Mouse (Mus musculus): Measurements from ENCODE around the gene Aasdh. TPM values are rescaled to one million over a fixed set of nuclear protein-coding genes. Genes with fewer than 3 reads are reported as not detected.
A peak's percentile ranks its signal among the peaks of the same experiment; 100 is the strongest.

Aasdh gene
- polyA plus RNA-seq, 1 experiment = 12.1 TPM

- TF ChIP-seq POLR2A (IDR thresholded peaks at IDR 0.05; ENCODE audit: control insufficient read depth, extremely low read depth, insufficient read depth, low read length, poor library complexity) = no peak
- no peak for TF ChIP-seq CTCF (IDR thresholded peaks at IDR 0.05; ENCODE audit: borderline replicate concordance, control insufficient read depth, extremely low read depth, insufficient read depth, low read length, poor library complexity)
- Histone ChIP-seq H3K27ac (ENCODE audit: control insufficient read depth, insufficient read depth, low read length) (no peak overlapping the region), H3K4me3 (ENCODE audit: control insufficient read depth, insufficient read depth, low read length) (no peak overlapping the region), H3K4me1 (replicated peaks; ENCODE audit: control insufficient read depth, insufficient read depth, low read length) (no peaks in the 10 kb centered on the region), H3K27me3 (ENCODE audit: control insufficient read depth, insufficient read depth, low read length) (no peaks in the 10 kb centered on the region), H3K36me3 (ENCODE audit: control insufficient read depth, insufficient read depth, low read length) (no peaks in the 10 kb centered on the region)
- WGBS = 62% methylated on average over 2 of the region's 2 CpGs
- no peak for DNase-seq
These were observed 12.7 kb downstream of the Aasdh start for GRCm38 (mm10) chr5:76892608-76893007.

GRCm38 (mm10) chr5:76887011-76887410 lies 18.3 kb downstream of the Aasdh start:
- Histone ChIP-seq H3K4me3 (ENCODE audit: control insufficient read depth, insufficient read depth, low read length) (no peak overlapping the region), H3K36me3 (ENCODE audit: control insufficient read depth, insufficient read depth, low read length) (no peaks in the 10 kb centered on the region), H3K27ac (ENCODE audit: control insufficient read depth, insufficient read depth, low read length) (no peak overlapping the region), H3K4me1 (replicated peaks; ENCODE audit: control insufficient read depth, insufficient read depth, low read length) (no peaks in the 10 kb centered on the region), H3K27me3 (ENCODE audit: control insufficient read depth, insufficient read depth, low read length) (no peaks in the 10 kb centered on the region)
- no peak for DNase-seq
- TF ChIP-seq CTCF (IDR thresholded peaks at IDR 0.05; ENCODE audit: borderline replicate concordance, control insufficient read depth, extremely low read depth, insufficient read depth, low read length, poor library complexity) (no peak), POLR2A (IDR thresholded peaks at IDR 0.05; ENCODE audit: control insufficient read depth, extremely low read depth, insufficient read depth, low read length, poor library complexity) (no peak)
- 100% methylated on average over 2 of the region's 2 CpGs for WGBS

GRCm38 (mm10) chr5:76884107-76884506 lies 21.2 kb downstream of the Aasdh start:
- no peak for DNase-seq
- TF ChIP-seq POLR2A (IDR thresholded peaks at IDR 0.05; ENCODE audit: control insufficient read depth, extremely low read depth, insufficient read depth, low read length, poor library complexity) (no peak), CTCF (IDR thresholded peaks at IDR 0.05; ENCODE audit: borderline replicate concordance, control insufficient read depth, extremely low read depth, insufficient read depth, low read length, poor library complexity) (no peak)
- 95% methylated on average over 1 of the region's 1 CpGs for WGBS
- no peak overlapping the region for H3K4me3 ChIP-seq (ENCODE audit: control insufficient read depth, insufficient read depth, low read length)
- H3K27me3 ChIP-seq (ENCODE audit: control insufficient read depth, insufficient read depth, low read length) = no peaks in the 10 kb centered on the region
- no peaks in the 10 kb centered on the region for H3K4me1 ChIP-seq (replicated peaks; ENCODE audit: control insufficient read depth, insufficient read depth, low read length)
- no peak overlapping the region for H3K27ac ChIP-seq (ENCODE audit: control insufficient read depth, insufficient read depth, low read length)
- no peaks in the 10 kb centered on the region for H3K36me3 ChIP-seq (ENCODE audit: control insufficient read depth, insufficient read depth, low read length)

- 97% methylated on average over 25 of the region's 25 CpGs for WGBS
- H3K36me3 ChIP-seq (ENCODE audit: control insufficient read depth, insufficient read depth, low read length) = peaks cover 3% of the 10 kb centered on the region; the same call in 1 of the 2 replicates
- TF ChIP-seq CTCF (IDR thresholded peaks at IDR 0.05; ENCODE audit: borderline replicate concordance, control insufficient read depth, extremely low read depth, insufficient read depth, low read length, poor library complexity) = no peak
- TF ChIP-seq POLR2A (IDR thresholded peaks at IDR 0.05; ENCODE audit: control insufficient read depth, extremely low read depth, insufficient read depth, low read length, poor library complexity) = no peak
- no peaks in the 10 kb centered on the region for H3K27me3 ChIP-seq (ENCODE audit: control insufficient read depth, insufficient read depth, low read length)
- no peaks in the 10 kb centered on the region for H3K4me1 ChIP-seq (replicated peaks; ENCODE audit: control insufficient read depth, insufficient read depth, low read length)
- no peak overlapping the region for H3K27ac ChIP-seq (ENCODE audit: control insufficient read depth, insufficient read depth, low read length)
- DNase-seq = no peak
- H3K4me3 ChIP-seq (ENCODE audit: control insufficient read depth, insufficient read depth, low read length) = no peak overlapping the region
These were observed 29.1 kb downstream of the Aasdh start for GRCm38 (mm10) chr5:76876106-76876758.

- 42% methylated on average over 6 of the region's 6 CpGs for WGBS
- H3K36me3 ChIP-seq (ENCODE audit: control insufficient read depth, insufficient read depth, low read length) = no peaks in the 10 kb centered on the region
These were observed 35.8 kb downstream of the Aasdh start for GRCm38 (mm10) chr5:76869553-76869952.

GRCm38 (mm10) chr5:76868693-76869286 lies 36.5 kb downstream of the Aasdh start:
- TF ChIP-seq POLR2A (IDR thresholded peaks at IDR 0.05; ENCODE audit: control insufficient read depth, extremely low read depth, insufficient read depth, low read length, poor library complexity) (no peak), CTCF (IDR thresholded peaks at IDR 0.05; ENCODE audit: borderline replicate concordance, control insufficient read depth, extremely low read depth, insufficient read depth, low read length, poor library complexity) (no peak)
- 36% methylated on average over 16 of the region's 16 CpGs for WGBS
- Histone ChIP-seq H3K4me1 (replicated peaks; ENCODE audit: control insufficient read depth, insufficient read depth, low read length) (no peaks in the 10 kb centered on the region; the same call in 1 of the 2 replicates), H3K4me3 (ENCODE audit: control insufficient read depth, insufficient read depth, low read length) (peak overlapping the region; percentile 15), H3K27me3 (ENCODE audit: control insufficient read depth, insufficient read depth, low read length) (no peaks in the 10 kb centered on the region), H3K27ac (ENCODE audit: control insufficient read depth, insufficient read depth, low read length) (no peak overlapping the region), H3K36me3 (ENCODE audit: control insufficient read depth, insufficient read depth, low read length) (no peaks in the 10 kb centered on the region)
- peak; percentile 67 for DNase-seq

More at GRCm38 (mm10) chr5:76869553-76869952, 35.8 kb downstream of the Aasdh start:
- Histone ChIP-seq H3K27ac (ENCODE audit: control insufficient read depth, insufficient read depth, low read length) (no peak overlapping the region), H3K4me3 (ENCODE audit: control insufficient read depth, insufficient read depth, low read length) (no peak overlapping the region), H3K4me1 (replicated peaks; ENCODE audit: control insufficient read depth, insufficient read depth, low read length) (no peaks in the 10 kb centered on the region; the same call in 1 of the 2 replicates), H3K27me3 (ENCODE audit: control insufficient read depth, insufficient read depth, low read length) (no peaks in the 10 kb centered on the region)
- DNase-seq = no peak
- TF ChIP-seq CTCF (IDR thresholded peaks at IDR 0.05; ENCODE audit: borderline replicate concordance, control insufficient read depth, extremely low read depth, insufficient read depth, low read length, poor library complexity) (no peak), POLR2A (IDR thresholded peaks at IDR 0.05; ENCODE audit: control insufficient read depth, extremely low read depth, insufficient read depth, low read length, poor library complexity) (no peak)
